Mouse (Mus musculus): ENCODE measurements at regions not wholly inside any gene's neighbourhood (a gene's known extent, or its start where the extent isn't known, plus 50 kb on each side); places are given as distances from the start of the nearest gene placed in this dataset.

DNA sequence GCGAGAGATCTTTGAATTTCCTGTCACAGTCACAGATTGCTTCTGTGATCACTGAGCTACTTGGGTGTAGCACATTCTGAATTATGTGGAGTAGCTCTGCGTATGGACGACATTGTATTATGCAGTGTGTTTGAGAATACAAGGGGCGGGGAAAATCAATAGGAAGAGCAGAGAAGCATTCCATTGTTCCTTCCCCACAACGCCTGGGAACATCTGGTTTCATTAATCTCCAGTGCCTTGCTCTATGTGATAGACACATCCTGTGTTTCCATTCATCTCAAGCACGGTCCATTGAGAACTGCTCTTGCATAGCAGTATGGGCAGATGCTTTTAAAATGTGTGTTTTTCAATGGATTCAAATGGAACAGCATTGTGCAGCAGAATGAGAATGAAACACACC is 326.9 kb upstream of the Rgmb start:
- WGBS: 40% methylated on average over 6 of the region's 6 CpGs
- H3K27me3 ChIP-seq (replicated peaks; ENCODE audit: insufficient read depth, low read length): no peaks in the 10 kb centered on the region
- no peaks in the 10 kb centered on the region for H3K36me3 ChIP-seq (ENCODE audit: insufficient read depth, low read length)
- H3K27ac ChIP-seq (ENCODE audit: low read length): no peak overlapping the region
- DNase-seq (ENCODE audit: low spot score): no peak
- no peak overlapping the region for H3K4me2 ChIP-seq (replicated peaks; ENCODE audit: low read depth, low read length)
- no peaks in the 10 kb centered on the region for H3K4me1 ChIP-seq (ENCODE audit: insufficient read depth, low read depth, low read length)
- no peak for TF ChIP-seq EP300 (IDR thresholded peaks at IDR 0.05)
- TF ChIP-seq CTCF (IDR thresholded peaks at IDR 0.05): no peak
- no peaks in the 10 kb centered on the region for H3K9me3 ChIP-seq (ENCODE audit: low read length)
- ATAC-seq: no peak
- no peak overlapping the region for H3K4me3 ChIP-seq (ENCODE audit: low read depth, low read length)
- no peak overlapping the region for H3K9ac ChIP-seq (replicated peaks; ENCODE audit: low read depth)

- H3K4me2 ChIP-seq (replicated peaks; ENCODE audit: low read depth, low read length): no peak overlapping the region
- H3K27me3 ChIP-seq (replicated peaks; ENCODE audit: insufficient read depth, low read length): no peaks in the 10 kb centered on the region
- WGBS: 70% methylated on average over 5 of the region's 5 CpGs
- H3K4me1 ChIP-seq (ENCODE audit: insufficient read depth, low read depth, low read length): no peaks in the 10 kb centered on the region
- H3K36me3 ChIP-seq (ENCODE audit: insufficient read depth, low read length): no peaks in the 10 kb centered on the region
- H3K9me3 ChIP-seq (ENCODE audit: low read length): no peaks in the 10 kb centered on the region
- H3K9ac ChIP-seq (replicated peaks; ENCODE audit: low read depth): no peak overlapping the region
- H3K4me3 ChIP-seq (ENCODE audit: low read depth, low read length): no peak overlapping the region
- no peak for ATAC-seq
- no peak for TF ChIP-seq EP300 (IDR thresholded peaks at IDR 0.05)
- no peak overlapping the region for H3K27ac ChIP-seq (ENCODE audit: low read length)
- DNase-seq (ENCODE audit: low spot score): no peak
Observed at GRCm38 (mm10) chr17:16157135-16157534, 326.3 kb upstream of the Rgmb start.

- H3K4me1 ChIP-seq (ENCODE audit: insufficient read depth, low read depth, low read length): no peaks in the 10 kb centered on the region
- 87% methylated on average over 3 of the region's 3 CpGs for WGBS
- H3K9ac ChIP-seq (replicated peaks; ENCODE audit: low read depth): no peak overlapping the region
- no peaks in the 10 kb centered on the region for H3K27me3 ChIP-seq (replicated peaks; ENCODE audit: insufficient read depth, low read length)
- H3K36me3 ChIP-seq (ENCODE audit: insufficient read depth, low read length): no peaks in the 10 kb centered on the region
- no peak overlapping the region for H3K4me3 ChIP-seq (ENCODE audit: low read depth, low read length)
- H3K9me3 ChIP-seq (ENCODE audit: low read length): no peaks in the 10 kb centered on the region
- no peak overlapping the region for H3K27ac ChIP-seq (ENCODE audit: low read length)
- ATAC-seq (no peak), DNase-seq (ENCODE audit: low spot score) (no peak)
- no peak overlapping the region for H3K4me2 ChIP-seq (replicated peaks; ENCODE audit: low read depth, low read length)
- TF ChIP-seq EP300 (IDR thresholded peaks at IDR 0.05): no peak
- TF ChIP-seq CTCF (IDR thresholded peaks at IDR 0.05): no peak
Observed at GRCm38 (mm10) chr17:16156596-16156995, 325.8 kb upstream of the Rgmb start.

GRCm38 (mm10) chr17:16155587-16155986 is 324.7 kb upstream of the Rgmb start:
- no peaks in the 10 kb centered on the region for H3K36me3 ChIP-seq (ENCODE audit: insufficient read depth, low read length)

More at GRCm38 (mm10) chr17:16155587-16155986, 324.7 kb upstream of the Rgmb start:
- no peaks in the 10 kb centered on the region for H3K9me3 ChIP-seq (ENCODE audit: low read length)
- TF ChIP-seq EP300 (IDR thresholded peaks at IDR 0.05): no peak
- no peak for TF ChIP-seq CTCF (IDR thresholded peaks at IDR 0.05)
- no peaks in the 10 kb centered on the region for H3K4me1 ChIP-seq (ENCODE audit: insufficient read depth, low read depth, low read length)
- no peak for ATAC-seq
- H3K9ac ChIP-seq (replicated peaks; ENCODE audit: low read depth): no peak overlapping the region
- no peaks in the 10 kb centered on the region for H3K27me3 ChIP-seq (replicated peaks; ENCODE audit: insufficient read depth, low read length)
- H3K4me2 ChIP-seq (replicated peaks; ENCODE audit: low read depth, low read length): no peak overlapping the region
- no peak for DNase-seq (ENCODE audit: low spot score)
- H3K27ac ChIP-seq (ENCODE audit: low read length): no peak overlapping the region
- H3K4me3 ChIP-seq (ENCODE audit: low read depth, low read length): no peak overlapping the region
- WGBS: 74% methylated on average over 3 of the region's 3 CpGs
